Mouse (Mus musculus) heart, embryonic 13.5 days (tissue): ENCODE measurements around the gene Bahd1. TPM values are rescaled to one million over a fixed set of nuclear protein-coding genes. Genes with fewer than 3 reads are reported as not detected.

ENCODE experiments used
- polyA plus RNA-seq: library from polyadenylated mRNA; unstranded; fragments of >200 nt; fragmentation: Nextera tagmentation; extraction: Ambion mirVana; gene quantifications from 2 replicates; pipeline ENCODE4 v1.2.1, GENCODE M21; 2015

Bahd1 gene
- polyA plus RNA-seq, 1 experiment from 2014 or later: 2.3 TPM

Other genes starting within 250 kb of the Bahd1 start
- gene Pak6, start 237.1 kb upstream of the Bahd1 start, polyA plus RNA-seq: 7.4 and 7.5 TPM in 2 replicates
- 0.67 and 0.73 TPM in 2 replicates for gene Ankrd63, start 196.4 kb upstream of the Bahd1 start, polyA plus RNA-seq
- 0.94 and 1.6 TPM in 2 replicates for gene Plcb2, start 171.9 kb upstream of the Bahd1 start, polyA plus RNA-seq
- 36.2 and 38.3 TPM in 2 replicates for gene Inafm2, start 154.6 kb upstream of the Bahd1 start, polyA plus RNA-seq
- 2.2 and 2.9 TPM in 2 replicates for gene Ccdc9b, start 137.7 kb upstream of the Bahd1 start, polyA plus RNA-seq
- gene Phgr1, start 127.6 kb upstream of the Bahd1 start, polyA plus RNA-seq: not detected in 2 replicates
- gene Disp2, start 120.7 kb upstream of the Bahd1 start, polyA plus RNA-seq: 0.17 and 0.24 TPM in 2 replicates
- gene Knstrn, start 86.4 kb upstream of the Bahd1 start, polyA plus RNA-seq: 100 and 115 TPM in 2 replicates
- gene Ivd, start 38.4 kb upstream of the Bahd1 start, polyA plus RNA-seq: 69.9 and 75.6 TPM in 2 replicates
- 19.4 and 21.6 TPM in 2 replicates for gene Chst14, start 26.1 kb downstream of the Bahd1 start, polyA plus RNA-seq
- 16.0 and 17.6 TPM in 2 replicates for gene Ccdc32, start 129.0 kb downstream of the Bahd1 start, polyA plus RNA-seq
- gene Rpusd2, start 134.4 kb downstream of the Bahd1 start, polyA plus RNA-seq: 4.1 and 4.6 TPM in 2 replicates
- 31.4 and 34.7 TPM in 2 replicates for gene Knl1, start 146.7 kb downstream of the Bahd1 start, polyA plus RNA-seq
- 30.7 and 31.1 TPM in 2 replicates for gene Rad51, start 212.4 kb downstream of the Bahd1 start, polyA plus RNA-seq